ENCODE assay signal across 15 mouse cellular contexts in genomic region chr16:23259580-23259979, GRCm38 (mm10). TPM values are rescaled to one million over a fixed set of nuclear protein-coding genes. Genes with fewer than 3 reads are reported as not detected.
DNase-seq lines count a peak whose midpoint lies in the region; ATAC-seq and TF ChIP-seq lines count a peak whose summit lies in the region.
"Had no signal": no experiment of that assay in that cellular context is flagged by ENCODE, and none has a peak within 500 bp of the region (broad histone marks: within the 10 kb centered on the region; RNA-seq: fewer than 3 reads in every experiment).

No protein-coding gene starts in this region.

- no peaks in the 10 kb centered on the region for H3K9me3 ChIP-seq in heart, embryonic 10.5 days
- no peaks in the 10 kb centered on the region for H3K9me3 ChIP-seq in neural tube, embryonic 13.5 days
- H3K9me3 ChIP-seq in neural tube, embryonic 15.5 days (replicated peaks): no peaks in the 10 kb centered on the region
- no peaks in the 10 kb centered on the region for H3K9me3 ChIP-seq in limb, embryonic 12.5 days
- H3K9me3 ChIP-seq: G1E had no signal

- 22% methylated on average over 3 of the region's 3 CpGs for WGBS in heart, embryonic 10.5 days
- 40% methylated on average over 3 of the region's 3 CpGs for WGBS in neural tube, embryonic 13.5 days
- 51% methylated on average over 3 of the region's 3 CpGs for WGBS in neural tube, embryonic 15.5 days
- 38% methylated on average over 3 of the region's 3 CpGs for WGBS in limb, embryonic 12.5 days

- ATAC-seq in neural tube, embryonic 13.5 days (ENCODE audit: low read depth): no peak
- no peak for ATAC-seq in neural tube, embryonic 15.5 days (ENCODE audit: low FRiP score)
- no peak for ATAC-seq in limb, embryonic 12.5 days (ENCODE audit: insufficient number of reproducible peaks, insufficient read depth, low FRiP score, low TSS enrichment, low read depth)
- ATAC-seq: inflammation-experienced regulatory T-cells, adult 6 months had no signal

- intact Hi-C loops in heart, postnatal 14 days (cut with DNase I): no loop called here

- peaks cover 52% of the 10 kb centered on the region for H3K4me1 ChIP-seq in heart, embryonic 10.5 days
- H3K4me1 ChIP-seq in neural tube, embryonic 13.5 days (replicated peaks): peaks cover 52% of the 10 kb centered on the region
- peaks cover 15% of the 10 kb centered on the region; the same call in 1 of the 2 replicates for H3K4me1 ChIP-seq in neural tube, embryonic 15.5 days
- peaks cover 46% of the 10 kb centered on the region for H3K4me1 ChIP-seq in limb, embryonic 12.5 days (replicated peaks)

- peaks cover 62% of the 10 kb centered on the region for H3K27me3 ChIP-seq in heart, embryonic 10.5 days (ENCODE audit: insufficient read depth, poor library complexity, severe bottlenecking)
- no peaks in the 10 kb centered on the region for H3K27me3 ChIP-seq in neural tube, embryonic 13.5 days
- no peaks in the 10 kb centered on the region for H3K27me3 ChIP-seq in neural tube, embryonic 15.5 days (replicated peaks)
- no peaks in the 10 kb centered on the region for H3K27me3 ChIP-seq in limb, embryonic 12.5 days

- no peak overlapping the region for H3K9ac ChIP-seq in neural tube, embryonic 13.5 days
- H3K9ac ChIP-seq in neural tube, embryonic 15.5 days (replicated peaks): no peak overlapping the region
- H3K9ac ChIP-seq in limb, embryonic 12.5 days (replicated peaks): no peak overlapping the region
- H3K9ac ChIP-seq: lung, embryonic 14.5 days had no signal

- TF ChIP-seq CTCF in layer of hippocampus, adult 2 months (conservative IDR thresholded peaks at IDR 0.05): no peak

- H3K4me2 ChIP-seq in neural tube, embryonic 13.5 days: no peak overlapping the region
- no peak overlapping the region for H3K4me2 ChIP-seq in neural tube, embryonic 15.5 days
- no peak overlapping the region for H3K4me2 ChIP-seq in limb, embryonic 12.5 days
- H3K4me2 ChIP-seq: lung, embryonic 14.5 days had no signal

- H3K4me3 ChIP-seq in heart, embryonic 10.5 days: peak overlapping the region; percentile 3; the same call in 1 of the 2 replicates
- H3K4me3 ChIP-seq in layer of hippocampus, adult 2 months: no peak overlapping the region
- no peak overlapping the region for H3K4me3 ChIP-seq in neural tube, embryonic 13.5 days
- no peak overlapping the region for H3K4me3 ChIP-seq in neural tube, embryonic 15.5 days (replicated peaks)
- H3K4me3 ChIP-seq in limb, embryonic 12.5 days (replicated peaks): no peak overlapping the region

- peaks cover 9% of the 10 kb centered on the region for H3K36me3 ChIP-seq in heart, embryonic 10.5 days
- peaks cover 10% of the 10 kb centered on the region for H3K36me3 ChIP-seq in neural tube, embryonic 13.5 days
- peaks cover 7% of the 10 kb centered on the region; the same call in 1 of the 2 replicates for H3K36me3 ChIP-seq in neural tube, embryonic 15.5 days
- H3K36me3 ChIP-seq in limb, embryonic 12.5 days: peaks cover 14% of the 10 kb centered on the region
- H3K36me3 ChIP-seq: G1E had no signal

- no peak overlapping the region for H3K27ac ChIP-seq in heart, embryonic 10.5 days
- H3K27ac ChIP-seq in layer of hippocampus, adult 2 months: peak overlapping the region; percentile 55; the same call in 1 of the 2 replicates
- H3K27ac ChIP-seq in neural tube, embryonic 13.5 days (replicated peaks): peak overlapping the region; percentile 35; the same call in 1 of the 2 replicates
- no peak overlapping the region for H3K27ac ChIP-seq in neural tube, embryonic 15.5 days (replicated peaks)
- H3K27ac ChIP-seq in limb, embryonic 12.5 days: 0 out of 2 replicates have a peak overlapping the region, but pooled peaks have one; percentile 75

- DNase-seq in heart, embryonic 10.5 days (ENCODE audit: low spot score): no peak
- no peak for DNase-seq in heart, postnatal 14 days
- DNase-seq in layer of hippocampus, adult 2 months (ENCODE audit: low spot score in 2 of 2): no peak
- no peak for DNase-seq in layer of hippocampus, adult 18-20 months (ENCODE audit: low spot score in 2 of 2)
- DNase-seq: adrenal gland, adult 2 months; cerebellum, adult 11 months; cerebellum, postnatal 25 days; layer of hippocampus, adult 9-11 months; liver; lung, embryonic 14.5 days had no signal

RNA-seq across cellular contexts. Expression of gene St6gal1, which starts 35.0 kb away (rescaled TPM):
- 11.2 and 18.0 TPM in 2 replicates for polyA plus RNA-seq in heart, embryonic 10.5 days (2016; fragmentation: Nextera tagmentation; extraction: Ambion mirVana)
- total RNA-seq in heart, postnatal 14 days (2021): 10 to 100 TPM; 12.4 to 13.3 TPM
- 10 to 100 TPM; 15.2 to 17.3 TPM for total RNA-seq in layer of hippocampus, adult 2 months (2021)
- total RNA-seq in layer of hippocampus, adult 18-20 months (2021): 10 to 100 TPM; 15.9 to 16.3 TPM
- 34.7 and 40.6 TPM in 2 replicates for polyA plus RNA-seq in neural tube, embryonic 13.5 days (2015; fragmentation: Nextera tagmentation; extraction: Ambion mirVana)
- polyA plus RNA-seq in neural tube, embryonic 15.5 days (2015; fragmentation: Nextera tagmentation; extraction: Ambion mirVana): 19.3 and 21.1 TPM in 2 replicates
- polyA plus RNA-seq in limb, embryonic 12.5 days (2016; fragmentation: Nextera tagmentation; extraction: Ambion mirVana): 21.5 and 24.1 TPM in 2 replicates

Comparison
In these comparisons a context has a peak if more than half of its experiments do, and no peak if none do; other contexts are left out.
1. H3K27ac ChIP-seq: peak in layer of hippocampus, adult 2 months (single experiment), neural tube, embryonic 13.5 days (single experiment) and limb, embryonic 12.5 days (single experiment); none in heart, embryonic 10.5 days (single experiment) and neural tube, embryonic 15.5 days (single experiment).